Mouse (Mus musculus) gastrocnemius, postnatal 14 days (tissue): ENCODE results near the gene Rbfox3. TPM values are rescaled to one million over a fixed set of nuclear protein-coding genes. Genes with fewer than 3 reads are reported as not detected.
A peak's percentile ranks its signal among the peaks of the same experiment; 100 is the strongest.

Experiments used
- DNase-seq: peaks from one replicate; pipeline ENCODE4 v3.0.0; 2021; ENCODE audit warnings: mixed read lengths
- intact Hi-C: fragments of 180-260 bp; cut with DNase I; formaldehyde crosslinking; loops from one replicate; pipeline ENCODE4 v1.15.1; 2025; ENCODE audit warnings: low total_unique reads
- total RNA-seq, 2 experiments: library from RNA; stranded (reverse); gene quantifications; 2 replicates each; pipeline ENCODE4 v1.2.3; 2021

The Rbfox3 gene
- total RNA-seq, 2 experiments from 2014 or later, result 0.20 to 0.27 TPM

GRCm38 (mm10) chr11:118546269-118546668, 365.1 kb downstream of the Rbfox3 start:
- no peak for DNase-seq
- intact Hi-C loops, result no loop called here

GRCm38 (mm10) chr11:118545690-118546089, 365.7 kb downstream of the Rbfox3 start:
- no peak for DNase-seq
- intact Hi-C loops, result no loop called here

GRCm38 (mm10) chr11:118544564-118544963, 366.8 kb downstream of the Rbfox3 start:
- intact Hi-C loops, result no loop called here
- DNase-seq, result no peak

GRCm38 (mm10) chr11:118542906-118543305, 368.5 kb downstream of the Rbfox3 start:
- no peak for DNase-seq
- intact Hi-C loops, result no loop called here

GRCm38 (mm10) chr11:118540411-118541026, 370.9 kb downstream of the Rbfox3 start:
- no peak for DNase-seq
- intact Hi-C loops, result no loop called here

- intact Hi-C loops, result no loop called here
- no peak for DNase-seq
Measured at GRCm38 (mm10) chr11:118538008-118538407, 373.4 kb downstream of the Rbfox3 start.

GRCm38 (mm10) chr11:118534382-118535092, 376.9 kb downstream of the Rbfox3 start:
- intact Hi-C loops, result no loop called here
- DNase-seq, result peak; percentile 59

- DNase-seq, result no peak
- intact Hi-C loops, result no loop called here
Measured at GRCm38 (mm10) chr11:118530313-118530712, 381.1 kb downstream of the Rbfox3 start.

- DNase-seq, result no peak
- intact Hi-C loops, result no loop called here
Measured at GRCm38 (mm10) chr11:118528761-118529160, 382.6 kb downstream of the Rbfox3 start.

GRCm38 (mm10) chr11:118525059-118525458, 386.3 kb downstream of the Rbfox3 start:
- no peak for DNase-seq
- intact Hi-C loops, result no loop called here

- DNase-seq, result no peak
- intact Hi-C loops, result no loop called here
Measured at GRCm38 (mm10) chr11:118523496-118524145, 387.8 kb downstream of the Rbfox3 start.

- intact Hi-C loops, result no loop called here
- DNase-seq, result no peak
Measured at GRCm38 (mm10) chr11:118520932-118521331, 390.5 kb downstream of the Rbfox3 start.

GRCm38 (mm10) chr11:118520251-118520650, 391.1 kb downstream of the Rbfox3 start:
- intact Hi-C loops, result no loop called here
- no peak for DNase-seq

- DNase-seq, result no peak
- intact Hi-C loops, result no loop called here
Measured at GRCm38 (mm10) chr11:118518743-118519142, 392.7 kb downstream of the Rbfox3 start.

GRCm38 (mm10) chr11:118517924-118518323, 393.5 kb downstream of the Rbfox3 start:
- intact Hi-C loops, result no loop called here

GRCm38 (mm10) chr11:118512257-118512910, 399.0 kb downstream of the Rbfox3 start:
- intact Hi-C loops, result no loop called here
- DNase-seq, result no peak

More at GRCm38 (mm10) chr11:118517924-118518323, 393.5 kb downstream of the Rbfox3 start:
- DNase-seq, result no peak

GRCm38 (mm10) chr11:118511851-118512250, 399.5 kb downstream of the Rbfox3 start:
- peak; percentile 48 for DNase-seq
- intact Hi-C loops, result no loop called here

GRCm38 (mm10) chr11:118508341-118508740, 403.1 kb downstream of the Rbfox3 start:
- no peak for DNase-seq

GRCm38 (mm10) chr11:118507904-118508303, 403.5 kb downstream of the Rbfox3 start:
- peak; percentile 68 for DNase-seq
- intact Hi-C loops, result no loop called here

More at GRCm38 (mm10) chr11:118508341-118508740, 403.1 kb downstream of the Rbfox3 start:
- intact Hi-C loops, result no loop called here

- no peak for DNase-seq
- intact Hi-C loops, result no loop called here
Measured at GRCm38 (mm10) chr11:118507095-118507494, 404.3 kb downstream of the Rbfox3 start.
